Mouse (Mus musculus): ENCODE measurements at regions not wholly inside any gene's neighbourhood (a gene's known extent, or its start where the extent isn't known, plus 50 kb on each side); places are given as distances from the start of the nearest gene placed in this dataset.

GRCm38 (mm10) chr1:157003034-157003433 lies 63.6 kb upstream of the Ralgps2 start:
- H3K4me3 ChIP-seq (ENCODE audit: inconsistent target), result no peak overlapping the region
- H3K27ac ChIP-seq, result no peak overlapping the region
- H3K36me3 ChIP-seq (ENCODE audit: inconsistent target), result no peaks in the 10 kb centered on the region
- WGBS (ENCODE audit: missing documents), result 86% methylated on average over 5 of the region's 7 CpGs
- H3K79me2 ChIP-seq (ENCODE audit: inconsistent target), result no peaks in the 10 kb centered on the region

GRCm38 (mm10) chr1:157002258-157002657 lies 62.8 kb upstream of the Ralgps2 start:
- WGBS (ENCODE audit: missing documents), result 94% methylated on average over 2 of the region's 2 CpGs
- H3K27ac ChIP-seq, result no peak overlapping the region
- H3K79me2 ChIP-seq (ENCODE audit: inconsistent target), result no peaks in the 10 kb centered on the region
- H3K36me3 ChIP-seq (ENCODE audit: inconsistent target), result no peaks in the 10 kb centered on the region
- H3K4me3 ChIP-seq (ENCODE audit: inconsistent target), result no peak overlapping the region

- Histone ChIP-seq H3K36me3 (ENCODE audit: inconsistent target) (no peaks in the 10 kb centered on the region), H3K27ac (no peak overlapping the region), H3K79me2 (ENCODE audit: inconsistent target) (no peaks in the 10 kb centered on the region), H3K4me3 (ENCODE audit: inconsistent target) (no peak overlapping the region)
- WGBS (ENCODE audit: missing documents), result 67% methylated on average over 6 of the region's 6 CpGs
Measured at GRCm38 (mm10) chr1:157001008-157001660, 61.7 kb upstream of the Ralgps2 start.

GRCm38 (mm10) chr1:156999947-157000346 lies 60.5 kb upstream of the Ralgps2 start:
- H3K27ac ChIP-seq, result no peak overlapping the region
- H3K79me2 ChIP-seq (ENCODE audit: inconsistent target), result no peaks in the 10 kb centered on the region
- no peak overlapping the region for H3K4me3 ChIP-seq (ENCODE audit: inconsistent target)
- 96% methylated on average over 8 of the region's 8 CpGs for WGBS (ENCODE audit: missing documents)
- no peaks in the 10 kb centered on the region for H3K36me3 ChIP-seq (ENCODE audit: inconsistent target)

GRCm38 (mm10) chr1:156999272-156999671 lies 59.8 kb upstream of the Ralgps2 start:
- 94% methylated on average over 8 of the region's 8 CpGs for WGBS (ENCODE audit: missing documents)
- H3K27ac ChIP-seq, result no peak overlapping the region
- no peak overlapping the region for H3K4me3 ChIP-seq (ENCODE audit: inconsistent target)
- H3K36me3 ChIP-seq (ENCODE audit: inconsistent target), result no peaks in the 10 kb centered on the region
- H3K79me2 ChIP-seq (ENCODE audit: inconsistent target), result no peaks in the 10 kb centered on the region

- no peaks in the 10 kb centered on the region for H3K36me3 ChIP-seq (ENCODE audit: inconsistent target)
- peak overlapping the region; percentile 72 for H3K27ac ChIP-seq
- 80% methylated on average over 12 of the region's 12 CpGs for WGBS (ENCODE audit: missing documents)
- no peak overlapping the region for H3K4me3 ChIP-seq (ENCODE audit: inconsistent target)
- no peaks in the 10 kb centered on the region for H3K79me2 ChIP-seq (ENCODE audit: inconsistent target)
Measured at GRCm38 (mm10) chr1:156997476-156998305, 58.3 kb upstream of the Ralgps2 start.

- 89% methylated on average over 10 of the region's 10 CpGs for WGBS (ENCODE audit: missing documents)
- H3K27ac ChIP-seq, result peak overlapping the region; percentile 72
- H3K4me3 ChIP-seq (ENCODE audit: inconsistent target), result no peak overlapping the region
Measured at GRCm38 (mm10) chr1:156997033-156997432, 57.6 kb upstream of the Ralgps2 start.

GRCm38 (mm10) chr1:156996084-156996880 lies 56.9 kb upstream of the Ralgps2 start:
- H3K36me3 ChIP-seq (ENCODE audit: inconsistent target), result no peaks in the 10 kb centered on the region
- no peak overlapping the region for H3K4me3 ChIP-seq (ENCODE audit: inconsistent target)
- 56% methylated on average over 10 of the region's 10 CpGs for WGBS (ENCODE audit: missing documents)
- peak overlapping the region; percentile 72 for H3K27ac ChIP-seq
- H3K79me2 ChIP-seq (ENCODE audit: inconsistent target), result no peaks in the 10 kb centered on the region

More at GRCm38 (mm10) chr1:156997033-156997432, 57.6 kb upstream of the Ralgps2 start:
- no peaks in the 10 kb centered on the region for H3K36me3 ChIP-seq (ENCODE audit: inconsistent target)
- H3K79me2 ChIP-seq (ENCODE audit: inconsistent target), result no peaks in the 10 kb centered on the region

- Histone ChIP-seq H3K36me3 (ENCODE audit: inconsistent target) (no peaks in the 10 kb centered on the region), H3K27ac (peak overlapping the region; percentile 72)
- WGBS (ENCODE audit: missing documents), result 92% methylated on average over 7 of the region's 7 CpGs
Measured at GRCm38 (mm10) chr1:156995180-156995951, 55.9 kb upstream of the Ralgps2 start.

GRCm38 (mm10) chr1:156994644-156995016 lies 55.2 kb upstream of the Ralgps2 start:
- Histone ChIP-seq H3K79me2 (ENCODE audit: inconsistent target) (no peaks in the 10 kb centered on the region), H3K4me3 (ENCODE audit: inconsistent target) (no peak overlapping the region), H3K36me3 (ENCODE audit: inconsistent target) (no peaks in the 10 kb centered on the region), H3K27ac (no peak overlapping the region)
- WGBS (ENCODE audit: missing documents), result 100% methylated on average over 2 of the region's 2 CpGs

More at GRCm38 (mm10) chr1:156995180-156995951, 55.9 kb upstream of the Ralgps2 start:
- Histone ChIP-seq H3K4me3 (ENCODE audit: inconsistent target) (no peak overlapping the region), H3K79me2 (ENCODE audit: inconsistent target) (no peaks in the 10 kb centered on the region)

- H3K4me3 ChIP-seq (ENCODE audit: inconsistent target), result no peak overlapping the region
- 80% methylated on average over 15 of the region's 15 CpGs for WGBS (ENCODE audit: missing documents)
- no peak overlapping the region for H3K27ac ChIP-seq
- no peaks in the 10 kb centered on the region for H3K36me3 ChIP-seq (ENCODE audit: inconsistent target)
- H3K79me2 ChIP-seq (ENCODE audit: inconsistent target), result no peaks in the 10 kb centered on the region
Measured at GRCm38 (mm10) chr1:156994005-156994643, 54.7 kb upstream of the Ralgps2 start.

GRCm38 (mm10) chr1:156993105-156993504 lies 53.7 kb upstream of the Ralgps2 start:
- Histone ChIP-seq H3K36me3 (ENCODE audit: inconsistent target) (no peaks in the 10 kb centered on the region), H3K4me3 (ENCODE audit: inconsistent target) (no peak overlapping the region), H3K79me2 (ENCODE audit: inconsistent target) (no peaks in the 10 kb centered on the region), H3K27ac (no peak overlapping the region)
- WGBS (ENCODE audit: missing documents), result 64% methylated on average over 3 of the region's 3 CpGs

GRCm38 (mm10) chr1:156992536-156992935 lies 53.1 kb upstream of the Ralgps2 start:
- WGBS (ENCODE audit: missing documents), result 75% methylated on average over 2 of the region's 2 CpGs
- H3K79me2 ChIP-seq (ENCODE audit: inconsistent target), result no peaks in the 10 kb centered on the region
- no peaks in the 10 kb centered on the region for H3K36me3 ChIP-seq (ENCODE audit: inconsistent target)
- no peak overlapping the region for H3K27ac ChIP-seq
- no peak overlapping the region for H3K4me3 ChIP-seq (ENCODE audit: inconsistent target)
